Mouse (Mus musculus) CH12.LX (cell line): ENCODE results near the gene Klk9. TPM values are rescaled to one million over a fixed set of nuclear protein-coding genes. Genes with fewer than 3 reads are reported as not detected.

Experiments
- DNase-seq: peaks from one replicate; pipeline ENCODE4 v3.0.0-alpha.2; 2013; ENCODE audit errors: extremely low read depth
- H3K27ac ChIP-seq: 2 replicates; pipeline ENCODE4 v1.5.1; 2012; ENCODE audit warnings: low read depth, mild to moderate bottlenecking, control low read depth, moderate library complexity; ENCODE audit not compliant: insufficient read depth
- H3K27me3 ChIP-seq: replicated peaks from 2 replicates; pipeline ENCODE3; 2012; ENCODE audit warnings: inconsistent platforms
- H3K36me3 ChIP-seq, 2 experiments: replicated peaks in 1 of 2; 2 replicates each; pipeline versions ENCODE3 to v1.6.1; 2012; ENCODE audit warnings: inconsistent platforms in 1 of 2, low read length in 1 of 2, mild to moderate bottlenecking in 1 of 2, mixed read lengths in 1 of 2, moderate library complexity in 1 of 2; ENCODE audit not compliant: control insufficient read depth in 1 of 2, insufficient read depth in 1 of 2
- H3K4me1 ChIP-seq, 2 experiments: 2 replicates each; pipeline ENCODE4 v1.6.1; 2012; ENCODE audit warnings: inconsistent platforms in 1 of 2, moderate library complexity in 1 of 2; ENCODE audit not compliant: insufficient read depth in 2 of 2, control insufficient read depth in 1 of 2
- H3K4me2 ChIP-seq: 2 replicates; pipeline ENCODE4 v1.6.1; 2012; ENCODE audit warnings: low read depth, mild to moderate bottlenecking, control low read depth; ENCODE audit not compliant: poor library complexity, insufficient read depth, severe bottlenecking
- H3K4me3 ChIP-seq, 3 experiments: fragments of 150-350 bp in 1 of 3; sonication (generic) in 1 of 3; replicated peaks in 1 of 3; 2 replicates each; pipeline versions ENCODE3 to v1.5.1; 2011 to 2012; ENCODE audit warnings: low read depth in 2 of 3, low read length in 2 of 3, mild to moderate bottlenecking in 2 of 3, moderate library complexity in 2 of 3, control low read depth in 1 of 3, improper control_type of control experiment in 1 of 3, inconsistent platforms in 1 of 3, mixed read lengths in 1 of 3; ENCODE audit not compliant: poor library complexity in 1 of 3
- H3K79me2 ChIP-seq: replicated peaks from 2 replicates; pipeline ENCODE4 v1.6.1; 2012; ENCODE audit warnings: mild to moderate bottlenecking, moderate library complexity; ENCODE audit not compliant: control insufficient read depth, poor library complexity, insufficient read depth, severe bottlenecking; ENCODE audit errors: extremely low read depth
- H3K9ac ChIP-seq: 2 replicates; pipeline ENCODE4 v1.6.1; 2012; ENCODE audit warnings: low read depth, mild to moderate bottlenecking, control low read depth, moderate library complexity; ENCODE audit not compliant: insufficient read depth
- H3K9me3 ChIP-seq: replicated peaks from 2 replicates; pipeline ENCODE3; 2012; ENCODE audit warnings: low read length, inconsistent platforms, mixed read lengths
- CTCF ChIP-seq, 2 experiments: IDR thresholded peaks in 1 of 2; conservative IDR thresholded peaks in 1 of 2; 2 replicates each; pipeline ENCODE4 v1.5.1; 2011 to 2012; ENCODE audit warnings: low read depth in 2 of 2, low read length in 2 of 2, improper control_type of control experiment in 1 of 2, inconsistent platforms in 1 of 2, mild to moderate bottlenecking in 1 of 2, moderate library complexity in 1 of 2
- GABPA ChIP-seq: IDR thresholded peaks from 2 replicates; pipeline ENCODE4 v1.6.1; 2012; ENCODE audit warnings: low read depth, low read length, improper control_type of control experiment, inconsistent platforms; ENCODE audit not compliant: insufficient replicate concordance
- HCFC1 ChIP-seq: IDR thresholded peaks from 2 replicates; pipeline ENCODE4 v1.6.1; 2012; ENCODE audit warnings: low read depth, mild to moderate bottlenecking, inconsistent platforms, low read length, improper control_type of control experiment
- IRF4 ChIP-seq: IDR thresholded peaks from 2 replicates; pipeline ENCODE4 v1.6.1; 2014; ENCODE audit warnings: low read depth, mild to moderate bottlenecking, inconsistent platforms, low read length, improper control_type of control experiment
- JUND ChIP-seq: conservative IDR thresholded peaks from 2 replicates; pipeline ENCODE4 v1.6.1; 2011; ENCODE audit warnings: low read depth, low read length, improper control_type of control experiment
- KAT2A ChIP-seq: IDR thresholded peaks from 2 replicates; pipeline ENCODE4 v1.6.1; 2012; ENCODE audit warnings: low read length, improper control_type of control experiment, inconsistent platforms; ENCODE audit not compliant: insufficient replicate concordance
- MAZ ChIP-seq: IDR thresholded peaks from 2 replicates; pipeline ENCODE4 v1.6.1; 2012; ENCODE audit warnings: low read depth, mild to moderate bottlenecking, inconsistent platforms, low read length, improper control_type of control experiment, moderate library complexity
- MEF2A ChIP-seq: IDR thresholded peaks from 2 replicates; pipeline ENCODE4 v1.6.1; 2014; ENCODE audit warnings: low read depth, mild to moderate bottlenecking, inconsistent platforms, low read length, improper control_type of control experiment, borderline replicate concordance
- NELFE ChIP-seq: IDR thresholded peaks from 2 replicates; pipeline ENCODE4 v1.6.1; 2011; ENCODE audit warnings: low read depth, low read length, improper control_type of control experiment
- PAX5 ChIP-seq: IDR thresholded peaks from 2 replicates; pipeline ENCODE4 v1.6.1; 2012; ENCODE audit warnings: low read length, inconsistent platforms, mixed read lengths
- POLR2A ChIP-seq: IDR thresholded peaks from 2 replicates; pipeline ENCODE4 v1.6.1; 2011; ENCODE audit warnings: low read depth, mild to moderate bottlenecking, improper control_type of control experiment, low read length
- RAD21 ChIP-seq: IDR thresholded peaks from 2 replicates; pipeline ENCODE4 v1.6.1; 2011; ENCODE audit warnings: low read depth, mild to moderate bottlenecking, low read length, improper control_type of control experiment, moderate library complexity
- SIN3A ChIP-seq: IDR thresholded peaks from 2 replicates; pipeline ENCODE4 v1.6.1; 2012; ENCODE audit warnings: low read length, improper control_type of control experiment, inconsistent platforms
- SMC3 ChIP-seq: IDR thresholded peaks from 2 replicates; pipeline ENCODE4 v1.6.1; 2011; ENCODE audit warnings: low read depth, low read length, improper control_type of control experiment
- USF1 ChIP-seq: IDR thresholded peaks from 2 replicates; pipeline ENCODE4 v1.6.1; 2014; ENCODE audit warnings: low read depth, mild to moderate bottlenecking, inconsistent platforms, low read length, improper control_type of control experiment
- USF2 ChIP-seq: conservative IDR thresholded peaks from 2 replicates; pipeline ENCODE4 v1.6.1; 2011; ENCODE audit warnings: low read depth, low read length, improper control_type of control experiment
- ZC3H11A ChIP-seq: IDR thresholded peaks from 2 replicates; pipeline ENCODE4 v1.6.1; 2012; ENCODE audit warnings: low read depth, mild to moderate bottlenecking, inconsistent platforms, low read length, improper control_type of control experiment
- ZKSCAN1 ChIP-seq: IDR thresholded peaks from 2 replicates; pipeline ENCODE4 v1.6.1; 2012; ENCODE audit warnings: low read depth, inconsistent platforms, low read length, improper control_type of control experiment, borderline replicate concordance
- ZMIZ1 ChIP-seq: IDR thresholded peaks from 2 replicates; pipeline ENCODE4 v1.6.1; 2012; ENCODE audit warnings: low read depth, mild to moderate bottlenecking, inconsistent platforms, low read length, improper control_type of control experiment
- ZNF384 ChIP-seq: IDR thresholded peaks from 2 replicates; pipeline ENCODE4 v1.6.1; 2012; ENCODE audit warnings: low read depth, low read length, improper control_type of control experiment, inconsistent platforms
- dilution Hi-C: fragments of 300-500 bp; cut with MboI; formaldehyde crosslinking; loops from 2 replicates; pipeline ENCODE4 v1.14.3; 2020; ENCODE audit warnings: low sequenced_read_pairs; ENCODE audit not compliant: extremely low pct_unique_long_range_greater_than_20kb, extremely low pct_ligation_motif_present
- in situ Hi-C: fragments of 300-500 bp; cut with MboI; formaldehyde crosslinking; loops from 3 replicates; pipeline ENCODE4 v1.14.3; 2019; ENCODE audit warnings: low sequenced_read_pairs, low pct_ligation_motif_present, low pct_unique_long_range_greater_than_20kb, mixed read lengths
- polyA plus RNA-seq: library from polyadenylated mRNA; unstranded; fragments of >175 nt; gene quantifications from 2 replicates; pipeline ENCODE4 v1.2.1, GENCODE M21; 2012; ENCODE audit warnings: low read depth; ENCODE audit not compliant: insufficient read length
- total RNA-seq, 2 experiments: library from RNA; depleted of rRNA; stranded (reverse); fragments of 300-350 nt in 1 of 2; fragments of >200 nt in 1 of 2; gene quantifications; 2 replicates each; pipeline ENCODE4 v1.2.3; 2012 to 2014

Gene Klk9
- total and polyA plus RNA-seq, 3 experiments: 0.08 TPM; not detected in 2

DNA sequence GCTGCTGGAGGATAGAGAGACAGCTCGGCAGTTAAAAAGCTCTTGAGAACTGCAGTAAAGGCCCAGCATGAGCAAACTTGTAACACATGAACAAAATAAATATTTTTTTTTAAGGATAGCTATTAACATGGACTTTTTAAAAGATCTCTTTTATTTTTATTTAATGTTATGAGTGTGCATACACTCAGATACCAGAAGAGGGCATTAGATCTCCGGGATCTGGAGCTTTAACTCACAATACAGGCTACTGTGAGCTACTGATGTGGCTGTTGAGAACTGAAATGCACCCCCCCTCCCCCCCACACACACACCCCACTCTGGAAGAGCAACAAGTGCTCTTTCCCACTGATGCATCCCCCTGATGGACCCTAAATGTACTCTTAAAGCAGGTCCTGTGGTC lies 2.4 kb upstream of the Klk9 start:
- DNase-seq: no peak
- Histone ChIP-seq H3K4me3 (no peak overlapping the region), H3K4me2 (no peak overlapping the region), H3K9ac (no peak overlapping the region), H3K27ac (no peak overlapping the region), H3K27me3 (peaks cover 74% of the 10 kb centered on the region), H3K36me3 (no peaks in the 10 kb centered on the region), H3K4me1 (no peaks in the 10 kb centered on the region; a peak in 1 of 4 replicates), H3K79me2 (no peaks in the 10 kb centered on the region), H3K9me3 (no peaks in the 10 kb centered on the region)
- TF ChIP-seq MAZ (no peak), USF2 (no peak), SIN3A (no peak), PAX5 (no peak), SMC3 (peak; percentile 29; the same call in 1 of the 2 replicates), ZNF384 (no peak), IRF4 (no peak), ZKSCAN1 (no peak), JUND (no peak), ZC3H11A (no peak), HCFC1 (no peak), KAT2A (no peak), POLR2A (no peak), USF1 (no peak), ZMIZ1 (no peak), CTCF (conservative IDR thresholded peaks at IDR 0.05 in 1 of 2, IDR thresholded peaks at IDR 0.05 in 1 of 2; ENCODE audit: low read depth in 2 of 2, low read length in 2 of 2) (peak in 1 of 2 experiments; percentile 54; a peak in 2 of 4 replicates), GABPA (no peak), MEF2A (no peak), RAD21 (peak; percentile 29), NELFE (no peak)
- in situ Hi-C loops (loop anchor here (25.0 kb wide), 1 partner anchor 302 kb away; the partner anchor contains the start of gene Iglon5), dilution Hi-C loops (no loop called here)

DNA sequence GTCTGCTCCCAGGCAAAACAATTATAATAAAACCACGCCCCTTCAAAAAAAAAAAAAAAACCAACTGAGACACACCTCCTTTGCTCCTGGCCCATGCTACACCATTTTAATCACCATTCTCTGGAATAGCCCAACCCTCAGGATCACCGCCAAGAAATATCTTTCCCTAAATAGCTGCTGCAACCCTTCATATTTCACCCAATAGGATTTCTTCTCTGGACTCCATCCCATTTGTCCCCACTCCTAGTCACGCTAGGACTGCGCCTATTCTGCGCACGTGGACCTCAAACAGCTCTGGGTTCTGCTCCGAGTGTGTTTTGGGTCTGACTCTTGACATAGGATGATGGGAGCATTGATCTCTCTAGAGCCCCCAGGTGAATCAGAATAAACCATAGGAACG lies 4.7 kb downstream of the Klk9 start:
- Histone ChIP-seq H3K4me3 (peak overlapping the region in 1 of 3 experiments; percentile 72), H3K4me1 (peaks cover 6 to 20% of the 10 kb centered on the region in 2 experiments), H3K79me2 (no peaks in the 10 kb centered on the region), H3K36me3 (no peaks in the 10 kb centered on the region), H3K4me2 (peak overlapping the region; percentile 70)
- DNase-seq: no peak
- dilution Hi-C loops (no loop called here), in situ Hi-C loops (loop anchor here (25.0 kb wide), 1 partner anchor 309 kb away; the partner anchor contains the start of gene Iglon5)
- TF ChIP-seq SIN3A: no peak
- no peak for TF ChIP-seq GABPA
- TF ChIP-seq ZNF384: no peak; the same call in 1 of the 2 replicates
- TF ChIP-seq MEF2A: no peak
- TF ChIP-seq, all 38 proteins: peak for 0
- Histone ChIP-seq H3K27ac (no peak overlapping the region), H3K9me3 (no peaks in the 10 kb centered on the region), H3K27me3 (peaks cover 88% of the 10 kb centered on the region), H3K9ac (no peak overlapping the region; the same call in 1 of the 2 replicates)
